Mouse (Mus musculus) adipocyte (in vitro differentiated cells): Measurements from ENCODE around the gene Poldip3.

ENCODE experiments used
- DNase-seq: peaks from one replicate; pipeline ENCODE4 v3.0.0-alpha.2; 2016; ENCODE audit warnings: low spot score

Poldip3 gene

DNA sequence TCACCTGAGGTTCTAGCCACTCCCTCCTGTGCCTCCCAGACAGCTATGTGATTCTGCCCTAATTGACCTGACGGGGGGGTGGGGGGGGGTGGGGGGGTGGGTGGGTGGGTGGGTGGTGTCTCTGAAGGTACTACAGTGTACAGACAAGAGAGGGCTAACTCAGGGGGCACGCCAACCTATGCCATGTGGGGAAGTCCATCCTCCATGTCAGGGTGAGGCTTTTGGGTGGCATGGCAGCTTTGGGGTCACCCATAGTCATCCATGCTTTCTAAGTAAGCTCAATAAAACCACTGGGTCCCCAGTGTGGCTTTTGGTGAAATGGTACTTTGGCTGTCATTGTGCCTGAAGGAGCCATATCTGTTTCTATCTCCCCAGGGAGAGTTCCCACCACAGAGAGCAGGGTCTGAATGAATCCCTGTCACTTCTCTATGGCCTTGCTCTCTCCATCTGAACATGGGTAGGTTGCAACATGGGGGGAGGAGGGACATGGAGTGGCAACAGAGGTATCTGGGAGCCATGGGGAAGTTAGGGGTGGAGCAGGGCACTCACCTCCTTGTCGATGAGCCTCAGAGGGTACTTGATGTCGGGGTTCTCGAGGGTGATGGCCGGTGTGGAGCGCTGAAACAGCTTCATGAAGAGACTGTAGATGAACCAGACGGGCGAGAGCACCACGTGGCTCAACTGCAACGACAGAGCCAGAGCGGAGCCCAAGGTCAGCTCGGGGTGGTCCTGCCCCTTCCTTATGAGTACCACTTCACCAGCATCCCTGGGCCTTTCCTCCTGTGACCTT is 16.5 kb upstream of the Poldip3 start:
- no peak for DNase-seq

DNA sequence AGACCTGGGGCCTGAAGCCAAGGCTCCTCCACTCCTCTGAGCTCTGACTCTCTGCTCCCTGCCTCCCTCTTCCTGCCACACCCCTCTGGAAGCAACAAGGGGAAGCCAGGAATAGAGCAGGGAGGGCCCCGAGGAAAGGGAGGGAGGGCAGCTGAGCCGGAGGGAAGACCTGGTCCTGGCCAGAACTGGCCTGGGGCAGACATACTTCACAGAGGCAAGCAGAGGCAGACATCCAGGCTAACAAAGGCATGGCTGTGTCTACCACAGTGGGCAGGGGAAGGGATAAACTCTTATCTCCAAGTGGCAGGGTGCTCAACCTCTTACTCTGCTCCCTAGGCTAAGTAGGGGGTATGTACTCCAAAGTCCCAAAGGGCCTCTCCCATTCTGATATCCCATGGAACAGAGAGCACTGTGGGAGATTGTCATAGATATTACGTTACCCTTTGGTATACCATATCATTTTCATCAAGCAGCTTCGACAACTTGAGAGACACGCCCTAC is 15.8 kb upstream of the Poldip3 start:
- DNase-seq: peak; percentile 30

DNA sequence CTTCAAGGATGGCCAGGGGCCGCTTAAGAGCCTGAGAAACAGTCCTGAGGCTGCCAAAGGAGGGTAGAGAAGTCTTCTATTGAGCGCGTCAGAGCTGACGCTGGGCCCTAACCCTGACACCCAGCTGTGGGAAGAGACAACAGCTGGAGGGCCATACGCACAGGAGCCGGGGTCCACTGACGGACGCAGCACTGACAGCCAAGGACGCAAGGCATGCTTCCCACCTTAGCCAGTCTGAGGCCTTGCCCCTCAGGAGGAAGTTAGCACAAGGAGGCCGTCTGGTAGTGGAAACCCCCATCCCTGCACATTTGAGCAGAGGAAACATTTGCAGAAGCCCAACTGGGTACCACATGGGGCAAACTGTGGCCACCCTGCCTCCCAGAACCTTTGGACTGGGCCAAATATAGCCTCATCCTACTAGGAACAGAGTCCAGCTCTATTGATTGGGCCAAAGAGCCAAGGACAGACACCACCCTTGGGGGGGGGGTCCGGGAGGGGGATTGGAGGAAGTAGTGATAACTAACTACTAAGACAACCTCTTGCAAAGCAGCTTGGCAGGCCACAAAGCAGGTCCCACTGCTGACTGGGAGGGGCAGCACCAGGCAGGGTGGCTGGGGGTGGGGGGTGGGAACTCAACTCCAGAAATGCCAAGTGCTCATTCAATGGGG is 13.8 kb upstream of the Poldip3 start:
- DNase-seq: no peak

DNA sequence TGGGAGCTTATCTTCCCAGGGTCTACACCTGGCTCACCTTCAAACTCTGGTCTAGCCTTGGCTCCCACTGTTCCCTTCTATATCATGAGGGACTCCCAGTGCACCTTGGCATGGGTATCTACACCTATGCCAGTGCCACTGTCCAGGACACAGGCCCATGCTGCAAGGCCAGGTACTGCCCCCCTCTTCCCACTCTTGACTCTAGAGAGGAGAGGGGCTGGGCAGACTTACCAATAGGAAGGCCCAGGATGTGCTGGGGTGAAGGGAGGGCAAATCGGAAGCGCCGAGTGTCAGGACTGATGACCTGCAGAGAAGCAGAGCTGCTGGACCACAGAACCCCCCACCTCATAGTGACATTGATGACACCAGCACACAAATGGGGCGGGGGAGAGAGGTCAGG is 12.8 kb upstream of the Poldip3 start:
- no peak for DNase-seq

DNA sequence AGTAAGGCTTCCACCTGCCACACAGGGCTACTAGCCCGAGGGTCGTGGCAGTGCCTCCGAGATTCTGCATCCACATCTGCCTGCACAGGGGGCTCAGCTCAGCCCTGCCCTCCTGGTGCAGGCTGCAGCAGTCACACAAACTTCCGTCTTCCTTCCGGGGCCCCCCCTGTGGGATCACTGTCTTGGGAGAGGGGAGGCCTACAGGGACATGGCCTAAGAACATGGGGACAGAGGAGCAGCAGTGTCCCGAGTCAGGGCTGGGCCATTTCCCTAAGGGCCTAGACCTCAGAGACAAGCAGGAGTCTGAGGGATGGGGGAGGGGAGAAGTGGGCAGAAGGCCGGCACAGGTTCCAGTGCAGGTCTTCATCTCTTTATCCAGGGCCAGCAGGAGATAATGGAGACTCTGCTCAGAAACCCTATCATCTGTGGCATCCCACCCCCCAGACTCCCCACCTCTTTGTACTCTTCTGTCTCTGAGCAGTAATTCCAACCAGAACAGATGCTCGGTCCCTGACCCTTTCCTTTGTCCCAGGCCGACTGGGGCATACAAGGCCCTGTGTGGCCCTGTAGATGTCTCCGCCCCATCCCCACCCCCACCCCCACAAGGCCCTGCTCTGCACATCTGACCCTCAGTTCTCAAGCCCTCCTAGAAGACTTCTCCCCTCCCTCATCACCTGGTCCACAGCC is 12.0 kb upstream of the Poldip3 start:
- DNase-seq: no peak

DNA sequence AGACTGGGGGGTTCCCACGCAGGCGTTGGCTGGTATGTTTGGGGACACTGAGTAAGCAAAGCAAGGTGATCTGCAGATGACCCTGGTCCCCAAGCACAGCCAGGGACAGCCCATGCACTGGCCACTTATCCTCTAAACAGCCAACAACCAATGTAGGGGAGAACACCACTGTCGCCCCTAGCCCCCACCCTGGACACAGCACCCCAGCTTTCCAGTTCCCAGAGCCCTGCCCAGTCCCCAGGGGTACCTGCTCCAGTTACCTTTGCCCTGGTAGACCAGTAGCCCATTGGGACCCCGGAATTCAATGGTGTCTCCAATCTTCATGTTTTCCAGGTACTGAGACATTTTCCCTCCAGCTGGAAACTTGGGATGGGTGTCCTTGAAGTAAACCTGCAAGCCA is 11.4 kb upstream of the Poldip3 start:
- DNase-seq: no peak

DNA sequence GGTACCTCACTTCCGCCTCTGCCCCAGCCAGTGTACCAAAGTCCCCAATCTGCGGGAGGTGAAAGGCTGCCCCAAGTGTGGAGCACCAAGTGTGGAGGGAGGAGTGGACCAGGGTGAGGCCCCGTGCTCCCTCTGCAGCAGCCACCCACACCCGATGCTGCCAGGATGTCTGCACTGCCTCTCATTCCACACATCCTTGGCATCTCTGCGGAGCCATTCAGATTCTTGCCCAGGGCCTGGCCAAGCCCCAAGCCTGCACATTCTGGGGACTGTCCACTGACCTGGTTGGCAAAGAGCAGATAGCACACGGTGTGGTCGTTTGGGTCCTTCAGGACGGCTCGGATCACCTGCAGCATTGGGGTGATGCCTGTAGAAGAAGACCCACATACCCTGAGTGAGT is 10.6 kb upstream of the Poldip3 start:
- DNase-seq: no peak

DNA sequence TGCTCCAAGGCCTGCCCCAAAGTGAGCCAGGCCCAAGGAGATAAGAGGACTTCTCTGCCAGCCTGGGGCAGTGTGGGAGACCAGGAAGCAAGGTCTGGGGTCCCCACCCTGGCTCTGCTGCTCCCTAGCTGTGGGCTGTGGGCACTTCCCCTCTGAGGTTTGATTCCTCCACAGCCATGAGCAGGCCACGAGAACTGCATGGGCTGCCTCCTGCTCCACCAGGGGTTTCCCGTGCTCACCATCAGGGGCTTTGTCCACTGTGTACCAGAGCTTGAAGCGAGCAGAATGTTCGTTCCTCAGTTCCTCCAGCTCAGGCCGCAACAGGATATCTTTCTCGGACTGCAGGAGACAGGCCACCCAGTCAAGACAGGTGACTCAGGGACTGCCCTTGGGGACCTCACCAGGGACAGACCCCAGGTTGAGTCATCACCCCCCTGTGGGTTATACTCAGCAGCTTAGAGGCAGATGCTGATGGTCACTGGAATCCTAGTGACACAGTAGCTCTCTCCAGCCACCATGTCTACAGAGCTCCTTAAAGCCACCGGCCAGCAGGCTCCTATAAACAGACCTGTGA is 9.5 kb upstream of the Poldip3 start:
- no peak for DNase-seq

DNA sequence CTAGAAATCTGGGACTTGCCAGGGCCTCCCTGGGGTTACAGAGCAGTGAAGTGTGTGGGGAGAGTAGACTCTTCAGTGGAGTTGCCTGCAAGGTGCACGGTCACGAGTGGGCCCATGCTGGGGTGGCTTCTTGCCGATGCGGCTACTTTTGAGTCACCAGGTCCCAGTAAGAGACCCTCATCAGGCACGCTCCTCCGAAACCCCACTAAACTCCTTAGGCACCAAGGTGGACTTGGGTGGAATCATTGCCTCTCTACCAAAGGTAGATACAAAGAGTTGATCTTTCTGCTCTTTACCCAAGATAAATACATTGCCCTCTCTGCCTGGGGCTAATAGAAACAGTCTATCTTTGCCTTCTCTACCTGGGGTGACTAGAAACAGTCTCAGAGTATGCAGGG is 8.5 kb upstream of the Poldip3 start:
- no peak for DNase-seq

DNA sequence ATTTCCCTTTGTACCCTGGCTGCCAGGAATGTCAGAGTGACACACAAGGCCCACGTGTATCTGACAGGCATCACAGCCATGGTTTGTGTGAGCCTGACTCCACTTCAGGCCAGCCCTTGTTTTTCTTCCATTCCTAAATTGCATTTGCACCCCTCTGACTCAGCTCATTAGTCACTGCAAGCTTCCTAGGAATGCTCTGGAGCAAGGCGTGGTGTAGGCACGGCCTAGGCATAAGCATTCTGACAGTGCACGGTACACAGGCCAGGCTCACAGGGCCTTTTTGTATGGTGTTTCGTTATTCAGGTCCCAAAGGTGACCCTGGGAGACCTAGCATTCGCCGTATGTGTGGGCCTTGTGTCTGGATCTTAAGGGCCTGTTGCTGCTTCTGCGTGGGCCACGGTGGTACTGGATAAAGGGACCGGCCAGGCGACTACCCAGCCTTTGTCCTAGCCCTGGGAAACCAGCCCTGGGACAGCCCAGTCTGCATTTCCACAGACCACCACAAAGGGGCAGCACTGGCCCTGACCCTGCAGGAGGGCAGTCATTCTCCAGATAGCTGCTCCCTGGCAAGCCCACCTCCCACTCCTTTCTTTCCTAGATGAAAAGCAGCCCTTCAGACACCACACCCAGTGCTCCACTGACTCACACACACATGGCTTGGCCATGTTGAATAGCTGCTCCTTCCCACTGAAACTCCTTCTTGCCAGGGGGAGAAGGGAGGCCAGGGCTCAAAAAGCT is 7.9 kb upstream of the Poldip3 start:
- DNase-seq: peak; percentile 65

DNA sequence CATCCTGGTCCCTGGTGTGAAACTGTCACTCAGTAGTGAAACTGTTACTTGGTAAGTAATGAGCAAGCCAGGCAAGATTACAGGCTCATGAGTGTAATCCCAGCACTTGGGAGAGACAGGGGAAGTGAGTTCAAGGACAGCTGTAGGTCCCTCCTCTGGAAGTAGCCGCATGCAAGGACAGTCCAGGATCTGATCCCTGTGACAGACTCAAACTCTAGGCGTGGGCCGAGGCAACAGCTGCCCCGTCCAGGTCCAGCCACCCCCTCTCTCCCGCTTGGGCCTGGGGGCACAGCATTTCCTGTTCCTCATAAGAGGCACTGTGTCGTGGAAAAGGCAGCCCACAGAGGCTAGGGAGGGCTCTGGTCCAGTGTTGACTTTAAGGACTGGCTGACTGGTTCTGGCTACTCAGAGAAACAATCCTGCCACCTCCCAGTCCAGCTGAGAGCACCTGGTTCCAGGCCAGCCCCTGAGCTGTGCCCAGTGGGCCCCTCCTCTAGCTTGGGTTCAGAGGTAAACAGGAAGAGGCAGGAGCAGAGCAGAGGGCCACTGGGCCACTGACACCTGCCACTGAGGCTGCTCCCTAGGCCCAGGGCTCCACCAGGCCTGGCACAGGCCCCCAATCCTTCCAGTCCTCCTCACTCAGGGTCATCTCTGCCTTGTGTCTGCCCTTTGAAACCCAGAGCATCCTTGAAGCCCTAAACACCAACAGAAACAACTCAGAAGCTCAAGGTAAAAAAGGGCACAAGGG is 6.7 kb upstream of the Poldip3 start:
- no peak for DNase-seq

DNA sequence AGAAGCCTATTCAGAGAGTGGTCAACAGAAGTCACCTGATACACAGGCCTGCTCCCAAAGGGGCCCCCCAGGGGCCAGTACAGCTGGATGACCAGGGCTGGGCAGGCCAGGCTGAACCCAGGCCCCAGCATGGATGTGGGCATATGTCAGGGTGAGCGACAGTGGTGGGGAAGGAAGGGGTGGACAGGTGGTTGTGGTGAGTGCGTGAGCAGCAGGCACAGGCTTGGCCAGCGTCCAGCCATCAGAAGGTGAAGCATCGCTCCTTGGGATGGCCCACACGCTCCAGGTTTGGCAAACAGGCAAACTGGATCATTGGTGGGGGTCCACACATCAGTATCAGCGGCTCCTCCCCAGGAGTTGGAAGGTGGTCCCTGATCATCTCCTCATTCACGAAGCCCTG is 5.1 kb upstream of the Poldip3 start:
- DNase-seq: no peak

DNA sequence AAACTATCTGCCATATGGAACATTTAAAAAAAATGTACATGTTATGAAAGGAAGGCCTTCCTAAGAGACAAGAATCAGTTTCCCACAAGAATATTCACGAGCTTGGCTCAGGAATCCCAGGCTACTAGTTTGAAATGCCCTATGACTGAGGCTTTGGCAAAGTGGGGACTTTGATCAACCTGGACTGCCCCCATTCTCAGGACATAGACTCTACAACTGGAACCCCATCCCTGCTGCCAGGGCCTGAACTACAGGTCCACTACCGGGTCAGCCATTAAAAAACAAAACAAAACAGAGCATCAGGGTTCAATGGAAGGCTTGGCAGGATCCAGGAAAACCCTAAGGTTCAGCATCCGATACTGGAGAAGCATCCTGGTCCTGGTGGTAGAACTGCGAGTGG is 1.5 kb upstream of the Poldip3 start:
- DNase-seq: no peak

DNA sequence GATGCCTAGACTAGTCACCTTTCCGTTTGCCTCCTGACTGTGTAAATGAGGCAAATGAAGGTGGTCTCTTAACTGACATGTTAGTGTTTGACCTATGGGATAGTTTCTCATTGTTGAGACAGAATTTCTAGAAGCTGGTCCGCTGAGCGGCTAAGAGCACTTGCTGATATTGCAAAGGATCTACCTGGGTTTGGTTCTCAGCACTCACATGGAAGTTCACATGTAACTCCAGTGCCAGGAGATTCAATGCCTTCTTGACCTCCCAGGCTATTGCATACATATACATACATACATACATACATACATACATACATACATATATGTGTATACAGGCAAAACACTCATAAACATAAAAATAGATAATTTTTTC is 874 bp upstream of the Poldip3 start:
- no peak for DNase-seq

DNA sequence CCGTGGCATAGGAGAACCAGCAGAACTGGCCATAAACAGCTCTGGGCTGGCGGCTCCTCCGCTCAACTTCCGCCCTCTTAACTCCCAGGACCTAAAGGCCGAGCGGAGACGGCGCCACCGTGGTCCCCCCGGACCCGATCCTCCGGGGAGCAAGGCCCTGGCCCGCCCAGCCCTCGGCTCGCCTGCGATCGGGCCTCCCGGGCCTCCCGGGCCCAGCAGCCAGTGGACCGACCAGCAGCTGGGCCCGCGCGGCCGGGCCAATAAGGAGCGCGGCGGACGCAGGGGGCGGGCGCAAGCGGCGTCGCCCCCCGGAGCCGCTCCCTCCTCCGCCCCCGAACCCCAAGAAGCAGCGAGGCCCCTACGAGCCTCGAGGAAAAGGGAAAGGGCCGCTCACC is 386 bp downstream of the Poldip3 start:
- no peak for DNase-seq

DNA sequence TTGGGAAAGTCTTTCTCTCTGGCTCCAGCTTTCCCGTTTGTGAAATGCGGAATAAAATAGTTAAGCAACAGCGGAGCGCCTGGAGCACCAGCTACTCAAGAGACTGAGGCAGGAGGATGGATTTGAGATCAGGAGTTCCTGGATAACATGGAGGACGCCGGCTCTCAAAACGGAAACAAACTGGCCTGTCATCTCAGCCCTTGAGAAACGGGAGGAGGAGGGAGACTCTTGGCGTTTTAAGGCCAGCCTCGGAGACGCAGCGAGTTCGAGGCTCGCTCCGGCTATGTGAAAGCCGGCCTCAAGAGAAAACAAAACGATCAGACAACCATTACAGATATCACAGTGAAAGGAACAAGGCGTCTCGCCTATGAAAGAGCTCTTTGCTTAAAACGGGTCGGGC is 789 bp downstream of the Poldip3 start:
- DNase-seq: peak; percentile 51

DNA sequence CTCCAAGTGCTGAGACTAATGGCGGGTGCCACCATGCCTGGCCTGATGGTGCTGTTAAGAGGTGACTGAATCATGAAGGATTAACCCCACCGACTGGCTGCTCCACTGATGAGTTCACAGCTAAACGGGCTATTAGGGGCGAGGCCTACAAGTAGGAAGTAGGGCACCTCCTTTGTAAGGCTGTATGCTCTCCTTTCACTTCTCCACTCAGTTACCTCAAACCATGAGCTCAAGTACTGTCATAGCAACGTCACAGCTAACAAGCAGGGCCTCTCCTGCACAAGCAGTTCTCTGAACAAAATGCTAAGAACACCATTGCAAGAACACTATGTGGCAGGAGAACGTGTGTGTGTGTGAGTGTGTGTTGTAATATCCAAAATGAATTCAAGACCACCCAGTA is 3.6 kb downstream of the Poldip3 start:
- DNase-seq: no peak

DNA sequence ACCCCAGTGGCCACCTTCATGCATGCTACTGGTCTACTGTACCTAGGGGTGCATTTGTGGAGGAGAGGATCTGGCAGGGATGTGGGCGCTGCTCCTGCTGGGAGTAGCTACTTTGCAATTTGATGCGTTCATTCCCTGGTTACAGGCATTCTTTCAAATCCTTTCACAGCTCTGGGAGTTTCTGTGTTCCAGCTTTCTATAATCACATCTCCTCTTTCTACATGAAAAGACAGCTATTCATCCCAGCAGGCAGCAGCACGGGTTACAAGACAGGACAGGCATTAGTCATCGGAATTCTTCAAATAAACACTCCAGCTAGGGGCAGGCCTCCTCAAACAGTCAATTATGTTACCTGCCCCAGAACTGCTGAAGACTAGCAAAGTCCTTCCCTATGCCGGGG is 6.3 kb downstream of the Poldip3 start:
- no peak for DNase-seq

DNA sequence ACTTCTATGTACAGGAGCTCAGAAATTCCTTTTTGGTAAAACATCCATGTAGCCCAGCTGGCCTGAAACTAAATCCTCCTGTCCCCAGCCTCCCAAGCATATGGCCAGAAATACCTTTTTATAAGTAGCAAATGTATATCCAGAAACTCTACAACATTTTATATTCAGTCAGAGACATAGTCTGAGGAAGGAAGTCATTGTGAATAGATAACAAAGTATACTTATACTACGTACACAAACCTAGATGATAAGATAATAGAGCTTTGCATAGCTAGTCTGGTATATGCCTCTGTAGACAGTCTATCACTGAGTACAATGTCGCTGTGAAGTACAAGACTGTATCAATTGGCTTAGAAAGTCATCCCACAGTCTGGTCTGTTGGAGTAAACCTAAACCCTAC is 13.5 kb downstream of the Poldip3 start:
- no peak for DNase-seq

DNA sequence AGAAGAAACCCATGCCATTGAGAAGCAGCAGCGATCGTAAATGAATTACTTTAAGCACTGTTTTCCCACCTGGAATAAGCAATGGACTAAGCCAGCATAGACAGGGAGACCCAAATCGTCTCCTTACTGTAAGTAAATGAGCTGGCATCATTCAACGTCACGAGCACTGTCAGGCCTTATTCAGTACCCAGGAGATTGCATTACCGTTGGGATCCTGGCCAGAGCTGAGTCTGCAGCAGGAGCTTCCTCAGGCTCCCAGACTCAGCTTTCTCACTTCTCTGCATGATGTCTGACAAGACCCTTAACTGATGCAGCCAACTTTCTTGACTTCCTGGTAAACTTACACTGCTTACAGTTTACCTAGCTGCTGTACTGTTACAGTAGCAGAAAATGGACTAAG is 14.5 kb downstream of the Poldip3 start:
- DNase-seq: no peak

DNA sequence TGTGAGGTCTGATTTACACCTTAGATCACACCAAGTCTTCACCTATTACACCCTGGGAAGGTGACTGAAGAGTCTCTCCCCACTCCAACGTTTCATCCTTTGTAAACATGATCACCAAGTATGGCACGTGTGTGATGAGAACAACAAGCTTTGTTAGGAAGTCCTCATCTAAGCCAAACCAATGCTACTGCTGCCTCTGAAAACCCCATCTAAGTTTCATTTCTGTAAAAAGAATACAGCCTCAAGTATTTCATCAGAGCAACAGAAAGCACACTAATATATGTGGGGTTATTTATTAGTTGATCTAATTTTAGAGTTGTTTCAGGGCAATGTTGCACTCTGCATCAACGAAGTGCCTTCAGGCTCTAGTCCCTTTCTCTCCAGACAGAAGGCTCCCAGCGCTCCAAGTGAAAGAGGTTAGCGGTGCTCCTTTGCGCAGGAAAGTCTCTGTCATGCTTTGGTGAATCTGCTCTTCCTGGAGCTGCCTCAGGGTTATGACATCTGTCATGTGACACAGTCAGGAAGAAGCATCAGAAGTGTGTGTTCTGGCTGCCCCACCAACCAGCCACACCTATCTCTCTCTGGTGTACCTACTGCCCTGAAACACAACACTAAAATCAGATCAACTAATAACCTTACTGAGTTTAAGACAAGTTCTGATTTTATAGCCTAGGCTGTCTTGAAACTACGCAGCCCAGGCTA is 19.5 kb downstream of the Poldip3 start:
- DNase-seq: no peak
